Mouse (Mus musculus) thymus, postnatal 14 days (tissue): Measurements from ENCODE around the gene Ctr9.

ENCODE experiments used
- DNase-seq: peaks from one replicate; pipeline ENCODE4 v3.0.0; 2021

Gene Ctr9

DNA sequence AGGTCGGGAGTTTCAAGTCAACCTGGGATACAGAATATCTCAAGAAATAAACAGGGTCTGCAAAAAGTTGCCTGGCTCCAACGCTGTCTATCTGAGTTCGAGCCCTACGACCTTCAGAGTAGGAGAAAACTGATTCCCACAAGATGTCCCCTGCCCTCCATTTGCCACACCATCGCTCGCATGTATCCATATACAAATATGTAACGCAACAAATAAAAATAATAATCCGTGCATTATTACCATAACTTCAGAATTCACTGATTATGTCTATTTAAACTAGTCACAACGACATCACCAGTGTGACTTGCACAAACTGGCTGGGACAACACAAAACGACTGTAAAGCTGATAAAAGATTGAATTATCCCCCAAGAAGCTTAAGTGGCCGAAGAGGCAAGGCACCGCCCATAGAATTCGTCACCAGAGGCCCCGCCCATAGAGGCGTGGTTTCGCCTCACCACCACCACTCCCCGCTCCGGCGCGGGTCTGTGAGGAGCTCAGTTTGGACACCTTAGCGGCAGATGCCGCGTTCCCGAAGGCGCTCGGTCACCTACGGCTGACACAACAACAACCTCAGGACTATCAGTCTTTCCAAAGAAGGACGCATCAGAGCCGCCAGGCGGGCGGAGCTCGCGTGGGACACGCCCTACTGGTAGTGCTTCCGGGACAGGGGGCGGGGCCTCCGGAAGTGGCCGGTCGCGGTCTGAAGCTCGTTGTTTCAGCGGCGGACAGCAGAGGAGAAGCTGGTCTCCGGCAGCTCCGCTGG, at the start of gene Ctr9:
Ctr9 (plus strand) TSS at position 671 of the 765 bp plus-strand sequence.
- DNase-seq: peak; percentile 91

GRCm38 (mm10) chr7:110981036-110981435, 47.7 kb upstream of the Ctr9 start:
- DNase-seq: no peak

- DNase-seq: no peak
These were observed 46.6 kb upstream of the Ctr9 start, which contains the start of gene Mrvi1 for GRCm38 (mm10) chr7:110982053-110982705. Gene Mrvi1 (minus strand): TSS chr7:110982461.

GRCm38 (mm10) chr7:110982764-110983163, 46.0 kb upstream of the Ctr9 start:
- DNase-seq: peak; percentile 55

DNA sequence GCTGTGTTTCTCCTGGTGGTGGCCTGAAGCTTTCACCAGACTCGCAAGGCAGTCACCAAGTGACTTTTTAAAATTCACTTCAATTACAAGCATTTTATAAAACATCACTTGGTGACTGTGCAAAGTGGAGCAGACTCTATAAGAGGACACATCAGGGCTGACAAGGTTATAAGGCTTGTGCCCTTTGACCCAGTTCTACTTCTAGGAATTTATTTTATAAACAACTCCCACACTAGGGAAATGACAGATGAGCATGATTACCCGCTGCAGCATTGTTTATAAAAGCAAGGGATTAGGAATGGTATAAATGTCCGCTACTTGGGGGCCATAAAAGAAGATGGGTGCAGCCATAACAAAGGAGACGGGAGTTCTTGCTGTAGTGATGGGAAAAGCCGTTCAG, 45.1 kb upstream of the Ctr9 start:
- DNase-seq: no peak

- DNase-seq: no peak
These were observed 43.0 kb upstream of the Ctr9 start for GRCm38 (mm10) chr7:110985581-110986265.

DNA sequence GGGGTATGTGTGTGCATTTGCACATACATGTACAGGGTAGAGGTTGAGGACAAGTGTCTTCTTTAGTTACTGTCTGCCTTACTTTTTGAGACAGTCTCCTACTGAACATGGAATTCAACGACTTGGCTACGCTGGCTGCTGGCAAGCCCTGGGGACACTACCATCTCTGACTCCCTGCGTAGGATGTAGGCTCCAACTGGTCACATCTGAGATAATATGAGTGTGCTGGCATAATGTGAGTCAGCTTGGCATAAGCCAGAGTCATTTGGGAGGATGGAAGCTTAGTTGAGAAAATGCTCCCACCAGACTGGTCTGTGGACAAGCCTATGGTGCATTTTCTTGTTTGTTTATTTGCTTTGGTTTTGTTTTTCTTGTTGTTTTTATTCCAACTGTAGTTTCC, 40.7 kb upstream of the Ctr9 start:
- no peak for DNase-seq

- no peak for DNase-seq
These were observed 39.4 kb upstream of the Ctr9 start for GRCm38 (mm10) chr7:110989286-110989879.

DNA sequence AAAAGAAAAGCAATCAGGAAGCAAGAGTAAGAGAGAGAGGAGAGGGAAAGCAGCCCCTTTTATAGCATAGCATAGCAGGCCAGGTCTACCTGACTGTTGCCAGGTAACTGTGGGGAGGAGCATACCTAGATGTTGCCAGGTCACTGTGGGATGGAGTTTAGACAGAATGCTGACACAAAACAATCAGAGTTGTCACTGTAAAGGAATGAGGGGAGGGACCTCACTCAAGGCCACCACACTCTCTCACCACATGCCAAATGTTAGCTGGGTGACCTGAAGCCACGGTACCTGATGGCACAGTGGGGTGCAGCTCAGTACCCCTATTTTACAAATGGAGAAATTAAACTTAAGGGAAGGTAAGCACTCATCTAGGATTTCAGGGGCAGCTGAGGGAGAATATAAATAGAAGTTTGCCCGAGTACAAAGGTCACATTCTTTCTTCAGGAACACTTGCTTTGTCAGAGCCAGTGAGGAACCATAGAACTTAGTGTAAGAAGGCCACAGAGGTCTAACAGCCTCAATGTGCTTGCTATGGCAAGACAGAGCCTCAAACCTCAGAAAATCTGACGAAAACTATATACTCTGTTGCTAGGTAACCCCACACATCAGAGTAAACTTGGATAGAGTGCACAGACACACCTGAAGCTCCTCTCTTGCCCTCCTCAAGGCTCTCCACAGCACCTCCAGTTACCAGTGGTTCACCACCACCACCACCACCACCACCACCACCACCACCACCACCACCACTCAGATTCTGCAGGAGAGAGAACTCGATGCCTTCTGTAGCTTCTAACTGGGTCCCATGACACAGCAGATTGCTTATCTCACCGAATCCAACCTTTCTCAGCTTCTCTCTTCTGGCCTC, 38.2 kb upstream of the Ctr9 start:
- no peak for DNase-seq

DNA sequence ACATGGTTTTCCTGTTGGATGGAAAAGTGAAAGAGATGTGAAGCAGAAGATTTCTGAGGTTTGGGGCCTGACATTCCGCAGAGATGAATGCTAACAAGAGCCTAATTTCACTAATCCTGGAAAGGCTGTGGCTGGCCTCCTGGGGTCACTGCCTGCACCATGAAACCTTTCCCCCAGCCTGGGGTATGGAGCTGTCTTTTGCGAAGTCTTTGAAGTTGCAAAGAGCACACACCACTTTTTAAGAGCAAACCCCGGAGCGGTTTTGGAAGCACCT, 37.6 kb upstream of the Ctr9 start:
- DNase-seq: no peak

DNA sequence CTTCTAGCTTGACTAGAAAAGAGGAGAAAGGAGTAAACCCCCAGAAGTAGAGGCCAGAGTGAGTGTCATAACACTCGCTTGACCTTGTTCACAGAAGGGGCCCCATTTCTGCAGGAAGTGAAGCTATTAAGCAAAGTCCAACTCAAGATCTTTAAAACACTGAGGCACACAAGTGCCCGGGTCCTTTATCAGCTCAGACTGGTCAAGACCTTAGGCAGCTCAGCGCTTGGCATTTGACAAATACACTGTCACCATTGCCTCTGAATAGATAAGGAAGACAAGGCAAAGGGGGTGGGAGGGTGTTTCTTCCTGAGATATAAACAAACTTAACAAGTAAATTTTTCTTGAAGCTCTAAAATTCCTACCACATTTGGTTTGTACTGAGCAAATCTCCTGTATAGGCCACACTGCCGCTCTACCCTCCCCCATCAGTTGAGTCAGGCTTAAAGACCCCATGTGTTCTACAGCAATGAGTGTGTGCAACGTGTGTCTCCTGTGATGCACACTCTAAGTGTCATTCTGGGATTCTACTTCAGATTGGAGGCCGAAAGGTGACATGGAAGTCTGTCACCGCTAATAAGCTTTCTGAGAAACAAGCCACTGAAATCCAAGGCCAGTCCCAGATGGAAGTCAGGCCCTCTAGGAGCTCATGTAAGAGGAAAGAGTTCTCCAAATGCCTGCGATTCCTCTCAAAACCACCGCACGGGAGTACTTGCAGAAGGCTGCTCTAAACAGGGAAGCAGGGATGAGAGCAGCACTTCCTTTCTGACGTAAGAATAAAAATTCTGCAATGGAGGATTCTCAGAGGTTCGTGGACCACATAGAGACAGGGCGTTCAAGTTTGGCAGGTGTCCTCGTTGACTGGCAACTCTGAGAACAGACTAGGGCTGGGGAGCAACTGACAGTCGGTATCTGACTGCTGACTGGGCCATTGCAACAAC, 29.6 kb upstream of the Ctr9 start:
- DNase-seq: peak; percentile 34

- DNase-seq: no peak
These were observed 24.5 kb upstream of the Ctr9 start for GRCm38 (mm10) chr7:111004136-111004840.

DNA sequence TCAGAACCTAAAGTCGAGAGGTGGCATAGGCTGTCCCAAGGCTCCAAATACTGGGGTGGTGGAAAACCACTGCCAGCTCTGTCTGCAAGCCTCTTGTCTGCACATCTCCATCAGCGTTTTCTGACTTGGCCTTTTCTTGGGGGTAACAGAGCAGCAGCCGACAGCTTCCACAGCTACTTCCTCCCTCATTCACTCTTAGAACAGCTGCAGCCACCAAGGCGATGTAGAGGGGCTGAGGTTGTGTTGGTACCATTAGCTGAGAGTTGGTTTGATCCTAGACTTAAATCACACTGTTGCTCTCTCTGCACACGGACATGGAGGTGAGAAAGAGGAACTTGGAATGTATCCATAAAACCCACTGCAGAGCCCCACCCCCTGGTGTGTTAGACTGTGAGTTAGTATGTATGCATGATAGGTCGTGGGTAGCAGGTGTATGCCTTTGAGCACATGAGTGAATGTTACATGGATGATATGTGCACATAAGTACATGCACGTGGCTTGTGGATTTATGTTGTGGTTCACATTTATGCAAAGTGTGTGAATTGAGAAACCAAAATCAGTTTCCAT, 14.6 kb upstream of the Ctr9 start:
- DNase-seq: peak; percentile 17

- peak; percentile 94 for DNase-seq
These were observed 13.9 kb upstream of the Ctr9 start for GRCm38 (mm10) chr7:111014893-111015292.

DNA sequence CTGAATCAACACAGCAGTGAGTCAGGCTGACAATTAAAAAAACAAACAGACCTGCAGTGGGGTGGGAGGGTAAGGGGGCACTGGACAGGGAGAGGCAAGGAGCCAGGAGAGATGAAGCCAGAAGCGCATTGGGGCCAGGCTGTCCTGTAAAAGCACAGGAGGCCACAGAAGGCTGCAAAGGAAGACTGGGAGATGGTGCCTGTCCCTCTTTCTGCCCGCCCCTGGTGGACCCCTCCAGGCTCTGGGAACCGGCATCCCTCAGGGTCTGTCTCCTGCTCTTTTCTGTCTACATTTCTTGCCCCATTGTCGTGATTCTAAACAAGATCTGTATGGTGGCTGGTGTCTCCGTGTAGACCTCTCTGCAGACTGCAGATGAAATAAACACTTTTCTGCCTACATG, 13.0 kb upstream of the Ctr9 start:
- no peak for DNase-seq

DNA sequence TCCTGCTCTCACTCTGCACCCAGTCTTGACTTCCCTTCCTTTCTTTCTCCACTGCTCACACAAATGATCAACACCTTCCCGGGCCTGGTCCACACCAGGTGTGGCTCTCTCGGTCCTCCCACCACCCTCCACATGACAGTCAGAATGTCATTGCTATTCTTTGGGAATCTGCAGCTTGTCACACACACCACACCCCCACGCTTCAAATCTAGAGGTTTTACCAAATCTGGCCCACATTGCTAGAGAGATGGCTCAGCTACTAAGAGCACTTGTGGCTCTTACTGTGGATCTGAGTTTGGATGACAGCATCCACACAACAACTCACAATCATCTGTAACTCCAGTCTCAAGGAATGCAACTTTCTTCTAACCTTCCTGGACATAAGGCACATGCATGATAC, 11.8 kb upstream of the Ctr9 start:
- no peak for DNase-seq

DNA sequence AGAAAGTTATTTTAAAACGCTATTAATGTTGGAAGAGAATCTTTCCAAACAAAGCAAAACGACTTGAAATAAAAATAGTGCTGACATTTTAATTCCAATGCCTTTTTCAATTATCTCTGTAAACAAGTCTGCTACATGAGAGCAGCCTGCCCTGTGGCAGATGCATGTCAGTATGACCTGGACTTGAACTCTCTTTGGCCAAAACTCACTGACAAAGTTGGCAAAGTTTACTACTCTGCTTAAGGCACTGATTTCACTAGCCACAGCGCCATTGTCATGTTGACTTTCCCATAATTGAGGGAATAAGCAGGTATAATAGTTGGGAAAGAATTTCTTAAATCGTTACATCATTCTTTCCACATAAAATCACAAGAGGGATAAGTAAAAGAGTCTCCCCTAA, 7.9 kb upstream of the Ctr9 start:
- no peak for DNase-seq

- no peak for DNase-seq
These were observed 4.6 kb upstream of the Ctr9 start for GRCm38 (mm10) chr7:111024068-111024594.

- DNase-seq: no peak
These were observed 3.8 kb upstream of the Ctr9 start for GRCm38 (mm10) chr7:111024912-111025311.

DNA sequence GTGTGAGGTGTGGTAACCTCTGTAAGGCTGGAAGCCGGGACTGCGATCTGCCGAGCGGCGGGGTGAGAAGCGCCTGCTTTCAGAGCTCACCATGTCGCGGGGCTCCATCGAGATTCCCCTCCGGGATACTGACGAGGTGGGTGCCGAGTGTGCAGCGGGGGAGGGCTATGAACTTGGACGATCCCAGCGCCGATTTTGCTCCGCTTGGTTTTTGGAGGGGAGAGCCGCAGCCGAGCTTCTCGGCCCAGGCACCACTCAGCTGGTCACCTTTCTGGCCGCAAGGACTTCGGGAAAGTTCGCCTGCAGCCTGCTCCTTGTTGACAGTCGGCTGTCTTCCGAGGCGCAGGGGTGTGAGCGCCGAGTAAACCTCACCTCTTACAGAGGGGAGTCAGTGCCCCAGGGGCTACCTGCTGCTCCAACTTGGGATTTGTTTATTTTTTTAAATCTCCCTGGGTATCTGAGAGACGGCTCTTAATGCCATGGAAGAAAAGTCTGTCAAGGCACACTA, 349 bp downstream of the Ctr9 start:
- peak; percentile 60 for DNase-seq
